Mouse (Mus musculus): ENCODE results near the gene Rnf186.

The Rnf186 gene

GRCm38 (mm10) chr4:138966866-138967265 lies at the start of gene Rnf186:
Gene Rnf186 (plus strand): TSS chr4:138967112.
- DNase-seq, result no peak

- DNase-seq, result no peak
These were observed 49.6 kb upstream of the Rnf186 start for GRCm38 (mm10) chr4:138917282-138917681.

DNA sequence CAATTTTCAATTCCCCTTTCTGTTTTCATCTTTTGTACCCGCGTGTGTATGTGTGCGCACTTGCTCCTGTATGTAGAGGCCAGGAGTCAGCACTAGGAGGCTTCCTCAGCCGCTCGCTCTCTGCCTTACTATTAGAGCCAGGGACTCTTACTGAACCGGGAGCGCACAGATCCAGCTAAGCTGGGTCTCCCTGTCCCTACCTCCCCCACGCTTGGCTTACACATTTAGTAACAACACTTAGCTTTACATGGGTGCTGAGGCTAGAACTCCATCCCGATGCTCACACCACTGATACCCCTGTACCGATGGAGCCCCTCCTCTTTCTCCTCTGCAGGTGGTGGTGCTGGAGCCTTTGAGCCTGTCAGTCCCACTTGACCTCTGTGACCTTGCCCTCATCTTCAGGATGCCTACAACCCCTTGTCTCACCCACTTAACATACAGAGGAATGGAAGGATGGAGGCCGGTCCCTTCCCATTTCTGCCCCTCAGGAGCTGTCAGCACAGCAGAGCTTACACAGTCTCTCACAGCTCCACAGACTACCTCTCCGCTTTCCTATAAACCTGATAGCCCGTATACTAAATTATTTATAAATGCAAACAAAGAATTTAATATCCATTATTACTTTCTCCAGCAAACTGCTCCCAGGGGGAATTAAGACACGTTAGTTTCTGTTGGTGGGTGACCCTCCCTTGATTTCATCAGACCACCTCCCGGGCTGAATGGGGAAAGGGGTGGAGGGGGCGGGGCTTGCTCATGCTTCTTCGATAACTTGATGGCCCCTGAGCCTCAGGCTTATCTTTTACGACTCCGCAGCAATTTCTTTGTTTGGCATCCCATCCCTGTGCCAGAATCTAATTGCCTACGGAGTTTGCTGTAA lies 45.4 kb upstream of the Rnf186 start:
- no peak for DNase-seq

DNA sequence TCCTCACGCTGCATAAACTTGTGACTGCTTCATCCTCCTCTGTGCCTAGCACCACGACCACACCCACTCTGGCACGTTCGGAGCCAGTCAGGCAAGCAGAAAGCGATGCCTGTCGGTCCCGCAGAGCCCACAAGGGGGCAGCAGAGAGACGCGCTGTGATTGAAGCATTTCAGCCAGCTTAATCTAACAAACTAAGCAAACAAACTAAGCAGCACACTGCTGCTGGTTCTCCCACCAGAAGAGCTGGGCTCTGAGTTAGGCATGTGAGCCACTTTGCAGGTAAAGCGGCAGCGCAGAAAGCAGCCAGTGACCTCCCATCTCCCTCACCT lies 44.8 kb upstream of the Rnf186 start:
- peak; percentile 93 for DNase-seq

DNA sequence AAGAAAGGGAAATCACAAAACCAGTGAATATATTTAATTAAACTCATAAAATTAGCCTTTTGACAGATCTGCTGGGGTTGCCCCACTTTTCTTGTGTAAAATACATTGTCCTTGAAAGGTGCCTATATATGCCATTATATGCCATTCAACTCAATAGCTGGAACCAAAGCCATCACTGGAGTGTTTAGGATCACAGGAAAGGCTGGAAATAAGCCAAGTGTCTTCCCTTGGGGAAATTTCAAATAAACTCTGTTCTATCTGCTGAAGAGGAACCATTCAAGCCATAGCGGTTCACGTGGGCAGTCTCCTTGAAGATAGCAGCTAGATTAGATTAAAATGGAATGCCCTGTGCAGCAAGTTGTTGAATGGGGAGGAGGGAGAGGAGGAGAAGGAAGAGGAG lies 41.4 kb upstream of the Rnf186 start:
- DNase-seq, result no peak

DNA sequence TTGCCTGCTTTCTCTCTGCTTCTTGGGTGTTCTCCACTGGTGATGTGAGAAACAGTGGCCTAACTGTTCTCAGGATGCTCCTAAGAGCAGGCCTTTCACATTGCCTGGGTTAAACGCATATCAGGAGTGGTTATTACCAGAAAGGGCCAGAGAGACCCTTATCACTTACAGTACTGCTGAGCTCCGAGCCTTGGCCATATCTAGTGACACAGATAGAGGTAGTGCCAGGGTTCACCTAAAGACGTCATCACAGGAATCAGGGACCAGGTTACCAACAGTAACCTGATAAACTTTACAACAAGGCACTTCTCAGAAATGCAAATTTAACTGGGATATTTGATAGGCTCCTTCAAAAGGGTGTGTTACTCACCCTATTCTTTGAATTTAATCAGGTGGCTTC lies 33.0 kb upstream of the Rnf186 start:
- no peak for DNase-seq

DNA sequence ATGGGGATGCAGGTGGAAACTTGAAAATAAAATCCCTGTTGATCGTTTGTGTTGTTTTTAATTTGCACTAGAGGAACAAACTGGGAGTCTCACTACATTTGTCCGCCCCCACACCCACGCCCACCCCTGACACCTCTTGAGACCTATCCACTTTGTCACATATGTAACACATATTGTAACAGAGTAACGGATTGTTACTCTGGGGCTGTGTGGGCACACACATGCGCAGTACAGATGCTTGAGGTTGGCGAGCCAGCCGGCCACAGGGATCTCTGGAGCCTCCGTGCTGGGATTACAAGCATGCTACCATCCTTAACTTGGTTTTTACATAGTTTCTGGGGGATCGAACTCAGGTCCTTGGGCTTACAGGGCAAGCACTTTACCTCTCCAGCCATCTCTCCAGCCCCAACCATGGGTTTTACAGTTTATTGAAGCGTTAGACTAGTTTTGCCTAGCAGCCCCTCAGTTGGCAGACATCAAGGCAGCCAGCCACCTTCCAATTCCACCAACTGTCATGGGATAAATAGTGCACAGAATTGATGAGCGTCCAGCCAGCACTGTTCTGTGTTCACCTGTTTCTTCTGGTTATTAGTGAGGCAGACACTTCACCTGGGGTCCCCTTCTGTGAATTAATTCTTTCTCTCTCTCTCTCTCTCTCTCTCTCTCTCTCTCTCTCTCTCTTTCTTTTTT lies 32.3 kb upstream of the Rnf186 start:
- DNase-seq, result no peak

- no peak for DNase-seq
These were observed 28.2 kb upstream of the Rnf186 start for GRCm38 (mm10) chr4:138938495-138939269.

- DNase-seq, result no peak
These were observed 27.4 kb upstream of the Rnf186 start for GRCm38 (mm10) chr4:138939481-138939880.

DNA sequence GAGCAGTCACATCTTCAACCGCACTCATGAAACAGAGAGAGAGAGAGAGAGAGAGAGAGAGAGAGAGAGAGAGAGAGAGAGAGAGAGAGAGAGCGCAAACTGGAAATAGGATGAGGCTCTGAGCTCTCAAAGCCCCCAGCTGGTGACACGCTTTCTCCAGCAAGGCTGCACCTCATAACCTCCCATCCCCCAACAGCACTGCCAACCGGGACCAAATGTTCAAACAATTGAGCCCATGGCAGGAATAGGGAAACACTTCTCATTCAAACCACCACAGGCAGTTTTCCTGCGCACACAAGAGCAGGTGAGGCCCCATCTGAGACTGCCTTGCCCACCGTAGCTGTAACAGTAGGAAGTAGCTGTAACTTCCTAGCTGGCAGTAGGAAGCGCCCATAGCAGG lies 25.5 kb upstream of the Rnf186 start:
- DNase-seq, result no peak

DNA sequence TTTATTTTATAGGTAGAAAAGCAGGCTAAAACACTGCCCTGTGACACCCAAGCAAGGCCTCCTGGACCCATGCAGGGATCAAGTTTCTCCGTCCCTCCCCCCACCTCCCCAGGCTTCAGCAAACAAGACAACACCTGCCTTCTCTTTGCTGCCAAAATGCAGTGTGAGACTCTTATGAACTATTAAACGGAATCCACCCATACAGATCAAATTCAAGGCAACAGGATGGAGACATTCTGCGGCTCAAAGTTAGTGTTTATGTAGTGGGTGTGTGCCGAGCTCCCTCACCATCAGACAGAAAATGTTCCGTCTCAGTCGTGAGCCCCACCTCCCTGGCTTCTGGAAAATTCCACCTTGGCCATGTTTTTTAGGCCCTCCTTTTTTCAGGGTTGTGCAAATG lies 24.9 kb upstream of the Rnf186 start:
- DNase-seq, result no peak

- peak; percentile 67 for DNase-seq
These were observed 23.2 kb upstream of the Rnf186 start for GRCm38 (mm10) chr4:138943730-138944129.

GRCm38 (mm10) chr4:138948257-138948656 lies 18.7 kb upstream of the Rnf186 start:
- no peak for DNase-seq

DNA sequence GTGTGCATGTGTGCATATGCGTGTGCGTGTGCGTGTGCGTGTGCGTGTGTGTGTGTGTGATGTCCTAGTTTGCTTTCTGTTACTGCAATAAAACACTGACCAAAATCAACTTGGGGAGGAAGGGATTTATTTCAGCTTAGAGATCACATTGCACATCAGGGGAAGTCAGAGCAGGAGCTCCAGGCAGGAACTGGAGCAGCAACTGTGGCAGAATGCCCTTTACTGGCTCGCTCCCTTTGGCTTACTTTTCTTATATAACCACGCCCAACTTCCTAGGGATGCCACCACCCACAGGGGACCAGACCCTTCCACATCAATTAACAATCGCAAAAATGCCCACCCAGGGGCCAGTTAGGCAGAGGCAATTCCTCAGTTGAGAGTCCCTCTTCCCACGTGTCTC lies 8.3 kb upstream of the Rnf186 start:
- DNase-seq, result no peak

DNA sequence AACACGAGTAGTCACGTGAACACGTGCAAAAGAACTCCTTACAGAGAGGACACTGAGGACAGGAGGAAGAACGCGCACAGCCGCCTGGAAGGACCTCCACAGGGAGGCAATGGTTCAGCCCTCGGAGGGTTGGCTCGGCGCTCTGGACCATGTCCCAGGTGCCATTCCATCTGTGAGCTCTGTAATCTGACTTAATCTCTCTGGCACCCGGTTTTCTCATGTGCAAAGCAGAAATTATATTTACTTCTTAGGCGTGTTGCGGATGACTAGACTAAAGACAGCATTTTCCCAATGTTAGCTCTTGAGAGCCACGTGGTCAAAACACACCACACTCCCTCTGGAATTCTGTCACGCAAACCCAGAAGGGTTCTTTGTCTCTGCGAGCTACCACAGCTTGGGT lies 7.8 kb upstream of the Rnf186 start:
- no peak for DNase-seq

GRCm38 (mm10) chr4:138959926-138960325 lies 7.0 kb upstream of the Rnf186 start:
- DNase-seq, result no peak

GRCm38 (mm10) chr4:138962719-138963118 lies 4.2 kb upstream of the Rnf186 start:
- DNase-seq, result no peak

- no peak for DNase-seq
These were observed 1.0 kb upstream of the Rnf186 start for GRCm38 (mm10) chr4:138965871-138966270.

DNA sequence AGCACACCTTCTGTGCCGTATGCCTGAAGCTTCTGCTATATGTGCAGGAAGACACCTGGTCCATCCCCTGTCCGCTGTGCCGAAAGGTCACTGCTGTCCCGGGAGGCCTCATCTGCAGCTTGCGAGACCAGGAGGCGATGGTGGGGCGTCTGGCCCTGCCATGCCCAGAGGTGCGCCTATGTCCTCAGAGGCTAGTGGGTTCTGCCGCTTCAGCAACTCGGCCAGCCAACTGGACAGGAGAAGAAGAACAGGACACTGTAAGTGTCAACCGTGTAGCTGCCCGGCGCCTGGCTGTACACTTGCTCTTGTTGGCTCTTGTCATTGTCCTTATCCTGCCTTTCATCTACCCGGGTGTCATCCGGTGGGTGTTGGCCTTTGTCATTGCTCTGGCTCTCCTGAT lies 573 bp downstream of the Rnf186 start:
- DNase-seq, result no peak

DNA sequence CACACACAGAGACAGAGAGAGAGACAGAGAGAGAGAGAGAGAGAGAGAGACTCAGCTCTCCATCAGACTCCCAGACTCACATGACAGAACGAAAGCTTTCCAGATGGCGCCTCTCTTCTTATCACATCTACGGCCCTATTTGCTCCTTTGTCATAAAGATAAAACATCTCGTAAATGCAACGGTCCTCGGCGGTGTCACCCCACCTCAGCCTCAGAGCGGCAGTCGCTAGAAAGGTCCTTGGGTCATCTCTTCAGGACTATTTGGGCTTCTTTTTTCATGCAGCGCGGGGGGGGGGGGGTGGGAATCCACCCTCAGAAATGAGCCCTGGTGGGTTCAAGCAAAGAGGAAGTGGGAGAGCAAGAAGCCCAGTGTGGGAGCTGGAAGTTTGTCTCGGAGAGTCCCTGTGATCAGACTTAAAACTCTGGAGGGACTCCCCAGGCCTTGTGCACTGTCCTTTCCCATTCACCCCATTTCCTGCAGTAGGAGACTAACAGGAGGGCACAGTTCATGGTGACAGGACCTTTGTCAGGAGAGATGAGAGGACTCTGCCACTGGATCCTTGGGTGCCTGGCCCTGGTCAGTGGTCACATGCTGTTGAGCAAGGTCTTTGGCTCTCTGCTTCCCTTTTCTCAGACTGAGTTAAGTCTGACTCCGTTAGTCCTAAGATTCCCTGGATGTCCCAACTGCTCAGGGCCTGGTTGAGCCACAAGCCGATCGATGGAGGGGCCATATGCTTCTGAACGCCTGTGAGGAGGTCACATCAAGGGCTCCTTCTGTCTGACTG lies 2.1 kb downstream of the Rnf186 start:
- no peak for DNase-seq

- DNase-seq, result no peak
These were observed 2.8 kb downstream of the Rnf186 start for GRCm38 (mm10) chr4:138969736-138970135.

DNA sequence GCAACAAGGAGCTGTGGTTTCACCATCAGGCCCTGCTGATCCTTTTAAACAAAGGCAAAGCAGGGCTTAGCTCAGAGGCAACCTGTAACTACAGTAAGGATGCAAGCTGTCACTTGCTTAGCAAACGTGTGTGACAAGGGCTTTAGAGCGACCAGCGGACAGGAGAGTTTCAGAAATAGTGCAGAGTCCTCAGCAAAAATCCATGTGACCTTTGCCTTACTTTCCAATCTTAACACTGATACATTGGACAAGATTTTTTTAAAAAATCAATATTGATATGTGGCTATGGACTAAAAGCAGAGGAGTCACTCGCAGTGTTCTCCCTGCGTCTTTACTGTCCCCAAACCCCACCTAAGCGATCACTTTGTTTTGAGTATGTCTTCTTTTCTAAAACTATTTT lies 4.5 kb downstream of the Rnf186 start:
- no peak for DNase-seq
